Mouse (Mus musculus): ENCODE data around the gene Ogdhl. TPM values are rescaled to one million over a fixed set of nuclear protein-coding genes. Genes with fewer than 3 reads are reported as not detected.

Ogdhl gene
- total RNA-seq, 2 experiments from 2014 or later, result 79.9 to 84.8 TPM

DNA sequence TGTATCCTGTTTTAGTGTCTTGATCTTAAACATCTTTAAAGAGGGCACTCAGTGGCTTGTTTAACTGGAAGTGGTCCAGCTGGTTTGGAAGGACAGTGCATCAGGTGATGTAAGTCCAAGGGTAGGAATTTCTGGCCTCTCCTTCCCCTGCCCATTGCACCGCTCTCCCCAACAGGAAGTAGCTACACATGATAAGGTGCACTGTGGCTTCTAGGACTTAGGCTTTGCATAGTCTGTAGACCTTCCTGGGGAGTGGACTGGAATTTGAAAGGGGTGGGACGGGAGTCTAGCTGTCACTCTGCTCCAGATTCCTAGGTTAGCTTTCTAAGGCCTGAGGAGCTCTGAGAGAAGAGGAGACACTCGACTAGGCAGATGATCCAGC is 58.3 kb downstream of the Ogdhl start:
- no peak for DNase-seq

DNA sequence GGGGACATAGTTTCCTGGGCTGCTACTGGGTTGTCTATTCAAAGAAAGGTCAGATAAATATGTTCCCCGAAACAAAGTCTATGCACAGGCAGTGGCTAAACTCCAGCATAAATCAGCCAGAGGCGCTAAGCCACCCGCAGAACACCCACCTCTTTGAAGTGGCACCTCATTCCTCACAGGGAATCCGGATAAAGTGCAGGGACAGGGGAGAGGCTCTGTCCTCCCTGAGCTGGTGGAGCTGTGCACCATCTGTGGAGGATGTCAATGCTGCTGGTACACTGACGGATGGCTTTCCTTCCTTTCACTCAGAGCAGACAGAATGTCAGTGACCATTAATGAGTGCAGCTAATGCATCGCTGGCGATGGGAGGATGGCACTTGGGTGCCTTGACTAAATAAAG is 59.2 kb downstream of the Ogdhl start:
- no peak for DNase-seq

DNA sequence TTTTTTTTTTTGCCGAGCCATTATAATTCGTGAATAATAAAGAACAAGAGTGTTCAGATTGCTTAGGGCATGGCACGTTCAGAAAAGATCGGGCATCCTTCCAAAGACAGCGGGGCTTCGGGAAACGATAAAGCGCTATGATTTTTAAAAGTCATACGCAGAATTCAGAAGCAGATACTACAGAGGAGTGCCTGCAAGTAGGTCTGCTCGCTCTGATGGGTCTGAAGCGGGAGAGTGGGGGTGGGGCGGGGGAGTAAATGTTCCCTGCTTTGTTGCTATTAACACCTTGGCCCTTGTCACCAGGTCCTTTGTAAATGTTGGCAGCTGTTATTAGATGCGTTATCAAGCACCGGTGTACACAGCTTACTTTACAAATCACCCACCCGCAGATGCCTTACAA is 59.8 kb downstream of the Ogdhl start:
- no peak for DNase-seq

DNA sequence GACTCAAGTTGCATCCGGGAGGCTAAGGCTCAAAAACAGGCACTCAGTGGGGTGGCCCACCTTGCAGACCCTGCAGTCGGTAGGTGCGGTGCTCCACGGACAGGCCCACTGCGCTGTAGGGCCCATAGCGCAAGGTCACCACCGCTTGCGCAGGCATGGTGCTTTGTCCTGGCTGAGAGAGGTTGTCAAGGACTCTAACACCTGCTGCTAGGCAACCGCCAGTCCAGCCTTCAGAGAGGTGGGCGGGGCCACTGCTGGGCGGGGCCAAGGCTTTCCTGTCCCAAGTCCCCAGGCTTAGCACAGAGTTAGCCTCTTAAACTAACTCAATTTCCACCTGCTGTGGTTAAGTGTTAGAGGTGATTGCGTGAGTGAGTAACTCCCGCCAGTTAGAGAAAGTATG is 66.4 kb downstream of the Ogdhl start, which contains the start of gene 1700024G13Rik:
1700024G13Rik (minus strand) TSS at position 196 of the 400 bp plus-strand sequence.
- DNase-seq, result no peak

Other genes starting within 250 kb of the Ogdhl start
- gene Oxnad1, start 236.6 kb upstream of the Ogdhl start, total RNA-seq (2021), result 10 to 100 TPM; 14.3 to 19.2 TPM
- 10 to 100 TPM; 35.1 to 37.5 TPM for gene Dph3, start 236.3 kb upstream of the Ogdhl start, total RNA-seq (2021)
- not detected for gene Msmb, start 180.0 kb upstream of the Ogdhl start, total RNA-seq (2021)
- gene Ncoa4, start 162.2 kb upstream of the Ogdhl start, total RNA-seq (2021), result 100 to 1,000 TPM; 102 to 111 TPM
- gene Timm23, start 120.1 kb upstream of the Ogdhl start, total RNA-seq (2021), result 10 to 100 TPM; 71.3 to 81.9 TPM
- 10 to 100 TPM; 43.0 to 49.8 TPM for gene Parg, start 120.1 kb upstream of the Ogdhl start, total RNA-seq (2021)
- not detected for gene 1700024G13Rik, start 66.4 kb downstream of the Ogdhl start, total RNA-seq (2021)
- gene Slc18a3, start 142.8 kb downstream of the Ogdhl start, total RNA-seq (2021), result not detected
- gene Chat, start 144.0 kb downstream of the Ogdhl start, total RNA-seq (2021), result not detected
- gene Ercc6, start 191.5 kb downstream of the Ogdhl start, total RNA-seq (2021), result 10 to 100 TPM; 21.6 to 26.7 TPM